Mouse (Mus musculus): ENCODE data around the gene Oit1.

DNA sequence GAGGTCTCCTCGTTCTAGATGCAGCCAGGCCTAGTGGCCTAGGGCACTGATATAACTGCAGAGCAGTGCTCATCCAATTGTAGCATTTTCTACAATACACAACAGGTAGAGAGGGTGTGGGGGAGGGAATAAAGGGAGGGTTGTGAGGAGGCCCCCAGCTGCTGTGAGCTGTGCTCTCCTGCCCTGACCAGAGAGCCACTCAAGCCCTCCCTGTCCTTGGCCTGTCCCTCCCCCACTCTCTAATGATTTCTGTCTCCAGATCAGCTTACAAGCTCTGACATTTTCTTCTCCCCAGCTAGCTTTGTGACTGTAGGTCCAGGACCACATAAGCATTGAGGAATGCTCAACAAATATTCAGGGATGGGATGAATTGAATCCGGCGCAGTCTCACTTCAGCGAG is 9.2 kb downstream of the Oit1 start:
- TF ChIP-seq MAFK (IDR thresholded peaks at IDR 0.05; ENCODE audit: insufficient read depth, low read depth, low read length) (no peak), CHD2 (IDR thresholded peaks at IDR 0.05; ENCODE audit: low read depth, low read length) (no peak)
